Mouse (Mus musculus) G1E (cell line): ENCODE measurements at regions not wholly inside any gene's neighbourhood (a gene's known extent, or its start where the extent isn't known, plus 50 kb on each side); places are given as distances from the start of the nearest gene placed in this dataset.

Experiments
- CTCF ChIP-seq: IDR thresholded peaks from 2 replicates; pipeline ENCODE4 v1.5.1; 2012; ENCODE audit warnings: low read depth, low read length, inconsistent platforms, mixed read lengths
- GATA1 ChIP-seq: IDR thresholded peaks from 2 replicates; pipeline ENCODE4 v1.6.1; 2012; ENCODE audit warnings: borderline replicate concordance, low read length, inconsistent platforms, mixed read lengths
- POLR2AphosphoS5 ChIP-seq: IDR thresholded peaks from 2 replicates; pipeline ENCODE4 v1.6.1; 2012; ENCODE audit warnings: low read depth, low read length, inconsistent platforms; ENCODE audit not compliant: insufficient replicate concordance

- TF ChIP-seq CTCF (no peak), GATA1 (no peak), POLR2AphosphoS5 (no peak)
Measured at GRCm38 (mm10) chr8:87231762-87232161, 240.6 kb downstream of the Cbln1 start.
